Comparison of ENCODE assay signal across 11 mouse cellular contexts in genomic region chr4:107776990-107777673, GRCm38 (mm10). TPM values are rescaled to one million over a fixed set of nuclear protein-coding genes. Genes with fewer than 3 reads are reported as not detected.
DNase-seq lines count a peak whose midpoint lies in the region; ATAC-seq and TF ChIP-seq lines count a peak whose summit lies in the region.
"Had no signal": no experiment of that assay in that cellular context is flagged by ENCODE, and none has a peak within 500 bp of the region (broad histone marks: within the 10 kb centered on the region; RNA-seq: fewer than 3 reads in every experiment).

No protein-coding gene starts in this region.

- no peaks in the 10 kb centered on the region for H3K27me3 ChIP-seq in lung, embryonic 16.5 days (ENCODE audit: control insufficient read depth, insufficient read depth, low read depth, low read length)
- no peaks in the 10 kb centered on the region for H3K27me3 ChIP-seq in intestine, embryonic 16.5 days (replicated peaks; ENCODE audit: control insufficient read depth, insufficient read depth, low read length)
- no peaks in the 10 kb centered on the region for H3K27me3 ChIP-seq in kidney, adult 2 months (replicated peaks; ENCODE audit: control insufficient read depth, insufficient read depth, low read length)
- H3K27me3 ChIP-seq: intestine, embryonic 15.5 days had no signal

- no peaks in the 10 kb centered on the region for H3K9me3 ChIP-seq in lung, embryonic 16.5 days (ENCODE audit: control insufficient read depth, low read length)
- 0 out of 2 replicates have a peak, but pooled peaks cover 3% of the 10 kb centered on the region for H3K9me3 ChIP-seq in intestine, embryonic 16.5 days (ENCODE audit: control insufficient read depth, low read length)
- H3K9me3 ChIP-seq: intestine, embryonic 15.5 days had no signal

- H3K27ac ChIP-seq in bone marrow, adult 2 months (ENCODE audit: control insufficient read depth, insufficient read depth, low read depth, low read length, poor library complexity) = peak overlapping the region; percentile 89
- H3K27ac ChIP-seq in lung, embryonic 16.5 days (ENCODE audit: low read length) = no peak overlapping the region
- no peak overlapping the region for H3K27ac ChIP-seq in intestine, embryonic 16.5 days (ENCODE audit: low read length)
- no peak overlapping the region for H3K27ac ChIP-seq in kidney, adult 2 months (ENCODE audit: insufficient read depth, low read depth, low read length)
- H3K27ac ChIP-seq: intestine, embryonic 15.5 days had no signal

- TF ChIP-seq CTCF in lung, adult 2 months (IDR thresholded peaks at IDR 0.05; ENCODE audit: insufficient read depth, low read length) = no peak
- TF ChIP-seq CTCF in bone marrow, adult 2 months (IDR thresholded peaks at IDR 0.05; ENCODE audit: control insufficient read depth, insufficient read depth, low read length) = no peak
- no peak for TF ChIP-seq CTCF in kidney, adult 2 months (conservative IDR thresholded peaks at IDR 0.05; ENCODE audit: insufficient read depth, insufficient read length, low read depth, low read length)

- H3K9ac ChIP-seq in lung, embryonic 16.5 days (ENCODE audit: low read length) = 0 out of 2 replicates have a peak overlapping the region, but pooled peaks have one; percentile 18
- H3K9ac ChIP-seq in intestine, embryonic 16.5 days (ENCODE audit: low read depth, low read length) = no peak overlapping the region
- H3K9ac ChIP-seq: intestine, embryonic 15.5 days had no signal

- H3K4me1 ChIP-seq in lung, adult 2 months (ENCODE audit: control insufficient read depth, insufficient read depth, low read length) = no peaks in the 10 kb centered on the region
- peaks cover 3% of the 10 kb centered on the region; the same call in 1 of the 2 replicates for H3K4me1 ChIP-seq in bone marrow, adult 2 months (ENCODE audit: control insufficient read depth, insufficient read depth, low read length)
- H3K4me1 ChIP-seq in lung, embryonic 16.5 days (replicated peaks; ENCODE audit: control insufficient read depth, insufficient read depth, low read length) = peaks cover 18% of the 10 kb centered on the region
- H3K4me1 ChIP-seq in intestine, embryonic 16.5 days (ENCODE audit: control insufficient read depth, insufficient read depth, low read length) = peaks cover 9% of the 10 kb centered on the region; the same call in 1 of the 2 replicates
- no peaks in the 10 kb centered on the region for H3K4me1 ChIP-seq in kidney, adult 2 months (ENCODE audit: control insufficient read depth, insufficient read depth, low read length)

- H3K4me3 ChIP-seq in lung, adult 2 months (replicated peaks; ENCODE audit: extremely low read depth, low read depth, low read length) = no peak overlapping the region
- H3K4me3 ChIP-seq in bone marrow, adult 2 months (replicated peaks; ENCODE audit: control insufficient read depth, low read depth, low read length) = no peak overlapping the region
- no peak overlapping the region for H3K4me3 ChIP-seq in lung, embryonic 16.5 days (ENCODE audit: low read length)
- H3K4me3 ChIP-seq in intestine, embryonic 16.5 days (ENCODE audit: low read length) = no peak overlapping the region
- no peak overlapping the region for H3K4me3 ChIP-seq in kidney, adult 2 months (ENCODE audit: insufficient read depth, low read depth, low read length)
- H3K4me3 ChIP-seq: intestine, embryonic 15.5 days had no signal

- 41% methylated on average over 5 of the region's 5 CpGs for WGBS in lung, adult 2 months
- WGBS in bone marrow, adult 2 months = 15% methylated on average over 5 of the region's 5 CpGs
- WGBS in lung, embryonic 16.5 days = 38% methylated on average over 5 of the region's 5 CpGs
- WGBS in intestine, embryonic 16.5 days = 66% methylated on average over 5 of the region's 5 CpGs
- WGBS in kidney, adult 2 months = 79% methylated on average over 5 of the region's 5 CpGs

- peak; percentile 26 to 27 for DNase-seq in lung, adult 18-20 months
- DNase-seq in lung, adult 2 months = no peak
- DNase-seq in spleen, adult 12 weeks (ENCODE audit: low spot score) = peak; percentile 8
- DNase-seq in embryo, embryonic 10 days (ENCODE audit: low spot score) = no peak
- DNase-seq in kidney, adult 2 months = no peak
- DNase-seq: adrenal gland, adult 2 months; cerebellum, adult 18-20 months had no signal

- no peak overlapping the region for H3K4me2 ChIP-seq in lung, embryonic 16.5 days (ENCODE audit: low read depth, low read length)
- H3K4me2 ChIP-seq in intestine, embryonic 16.5 days (ENCODE audit: low read depth, low read length) = no peak overlapping the region
- H3K4me2 ChIP-seq: intestine, embryonic 15.5 days had no signal

- TF ChIP-seq POLR2A in lung, adult 2 months (IDR thresholded peaks at IDR 0.05; ENCODE audit: borderline replicate concordance, extremely low read depth, low read depth, low read length) = no peak
- no peak for TF ChIP-seq POLR2A in bone marrow, adult 2 months (IDR thresholded peaks at IDR 0.05; ENCODE audit: borderline replicate concordance, control insufficient read depth, low read depth, low read length)
- no peak for TF ChIP-seq POLR2A in kidney, adult 2 months (IDR thresholded peaks at IDR 0.05; ENCODE audit: low read depth, low read length)

- no peaks in the 10 kb centered on the region for H3K36me3 ChIP-seq in lung, embryonic 16.5 days (ENCODE audit: control insufficient read depth, insufficient read depth, low read length)
- no peaks in the 10 kb centered on the region for H3K36me3 ChIP-seq in intestine, embryonic 16.5 days (ENCODE audit: control insufficient read depth, insufficient read depth, low read length)
- H3K36me3 ChIP-seq in kidney, adult 2 months (ENCODE audit: control insufficient read depth, insufficient read depth, low read length) = no peaks in the 10 kb centered on the region
- H3K36me3 ChIP-seq: intestine, embryonic 15.5 days had no signal

- peak; percentile 67 for ATAC-seq in lung, embryonic 16.5 days (ENCODE audit: low read depth)
- ATAC-seq in intestine, embryonic 16.5 days = no peak
- ATAC-seq: intestine, embryonic 15.5 days had no signal

RNA-seq across cellular contexts. Expression of gene Lrp8, which starts 24.9 kb away (rescaled TPM):
- 2.2 and 2.8 TPM in 2 replicates for polyA plus RNA-seq in lung, adult 2 months (2012; rRNA removed)
- polyA plus RNA-seq in bone marrow, adult 2 months (2011; ENCODE audit: insufficient read depth, insufficient read length, low replicate concordance, missing spikeins) = 7.6 and 10.2 TPM in 2 replicates
- polyA plus RNA-seq in lung, embryonic 16.5 days (2015; fragmentation: Nextera tagmentation; extraction: Ambion mirVana) = 0.26 and 0.40 TPM in 2 replicates
- 0.82 and 0.99 TPM in 2 replicates for polyA plus RNA-seq in intestine, embryonic 16.5 days (2015; fragmentation: Nextera tagmentation; extraction: Ambion mirVana)
- 2.8 and 3.6 TPM in 2 replicates for polyA plus RNA-seq in kidney, adult 2 months (2012; rRNA removed)

Comparison
In these comparisons a context has a peak if more than half of its experiments do, and no peak if none do; other contexts are left out.
1. DNase-seq: peak in lung, adult 18-20 months (2 of 2) and spleen, adult 12 weeks (single experiment); none in lung, adult 2 months (single experiment), embryo, embryonic 10 days (single experiment) and kidney, adult 2 months (single experiment).